Mouse (Mus musculus): Measurements from ENCODE around the gene Gchfr. TPM values are rescaled to one million over a fixed set of nuclear protein-coding genes. Genes with fewer than 3 reads are reported as not detected.
A peak's percentile ranks its signal among the peaks of the same experiment; 100 is the strongest.

Gene Gchfr
- polyA plus RNA-seq, 1 experiment from 2014 or later = 47.1 TPM

DNA sequence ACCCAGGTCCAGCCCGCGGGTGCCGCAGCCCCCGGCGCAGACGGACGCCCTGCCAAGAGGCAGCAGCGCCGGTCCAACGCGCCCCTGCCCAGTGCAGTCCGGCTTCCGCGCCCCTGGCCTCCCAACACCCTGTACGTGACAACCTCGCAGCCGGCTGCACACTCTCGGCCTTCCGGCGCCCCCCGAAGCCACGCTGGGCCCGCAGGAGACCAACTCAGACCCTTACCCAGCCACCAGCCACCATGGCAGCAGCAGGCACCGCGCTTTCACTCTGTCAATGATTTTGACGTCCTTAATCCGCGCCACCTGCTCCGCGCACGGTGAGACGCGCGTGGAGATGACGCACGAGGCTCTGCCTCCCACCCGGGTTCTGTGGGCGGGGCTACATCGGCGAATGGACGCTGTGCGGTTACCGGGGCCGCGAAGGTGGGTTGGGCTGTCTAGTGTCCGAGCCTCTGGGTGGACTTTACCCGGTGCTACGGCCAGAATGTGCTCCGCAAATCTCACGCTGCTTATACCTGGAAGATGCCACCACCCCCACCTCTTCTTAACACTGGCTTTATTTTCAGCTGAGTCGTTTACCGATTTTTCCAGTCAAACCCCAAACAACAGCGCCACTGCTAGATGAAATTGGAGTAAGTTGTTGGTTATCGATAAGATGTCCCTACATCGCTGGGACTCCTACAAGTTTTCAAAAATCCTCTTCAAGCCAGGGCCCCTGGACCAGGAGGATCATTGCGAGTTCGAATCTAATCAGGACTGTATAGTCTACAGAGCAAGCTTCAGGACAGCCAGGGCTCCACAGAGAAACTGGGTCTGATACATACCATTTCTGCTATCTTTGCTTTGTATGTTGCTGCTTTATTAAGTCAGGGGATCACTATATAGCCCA is 10.6 kb upstream of the Gchfr start, which contains the start of gene Rmdn3:
Gene Rmdn3 (minus strand): TSS at position 354 of the 892 bp plus-strand sequence.
- peak within 1 kb of the TSS; percentile 100 for H3K4me3 ChIP-seq (replicated peaks)
- peak within 1 kb of the TSS; percentile 88 for H3K4me2 ChIP-seq
- ATAC-seq (ENCODE audit: low read depth) = peak; percentile 70
- H3K27me3 ChIP-seq = 0 out of 2 replicates have a peak, but pooled peaks cover 3% of the 10 kb centered on the region
- WGBS (ENCODE audit: insufficient replicate concordance) = 1% methylated on average over 57 of the region's 57 CpGs
- DNase-seq = peak; percentile 93
- peaks cover 27% of the 10 kb centered on the region for H3K36me3 ChIP-seq
- H3K27ac ChIP-seq = peak within 1 kb of the TSS; percentile 98
- H3K9me3 ChIP-seq (replicated peaks) = no peaks in the 10 kb centered on the region
- H3K9ac ChIP-seq = peak within 1 kb of the TSS; percentile 97
- H3K4me1 ChIP-seq (replicated peaks) = peaks cover 45% of the 10 kb centered on the region

DNA sequence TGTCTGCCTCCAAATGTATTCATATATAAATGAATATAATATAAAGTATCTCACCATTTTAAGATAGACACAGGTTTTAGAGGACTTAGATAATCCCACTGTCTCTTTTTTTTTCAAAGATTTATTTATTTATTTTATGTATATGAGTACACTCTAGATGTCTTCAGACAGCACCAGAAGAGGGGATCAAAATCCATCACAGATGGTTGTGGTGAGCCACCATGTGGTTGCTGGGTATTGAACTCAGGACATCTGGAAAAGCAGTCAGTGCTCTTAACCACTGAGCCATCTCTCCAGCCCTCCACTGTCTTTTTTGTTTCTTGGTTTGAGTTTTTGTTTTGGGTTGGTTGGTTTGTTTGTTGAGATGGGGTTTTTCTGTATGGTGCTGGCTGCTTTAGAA is 9.7 kb upstream of the Gchfr start:
- peak overlapping the region; percentile 100; the same call in 1 of the 2 replicates for H3K4me3 ChIP-seq (replicated peaks)
- H3K9ac ChIP-seq = no peak overlapping the region
- H3K27ac ChIP-seq = peak overlapping the region; percentile 76; the same call in 1 of the 2 replicates
- ATAC-seq (ENCODE audit: low read depth) = no peak
- H3K27me3 ChIP-seq = 0 out of 2 replicates have a peak, but pooled peaks cover 3% of the 10 kb centered on the region
- peaks cover 38% of the 10 kb centered on the region for H3K4me1 ChIP-seq (replicated peaks)
- peak overlapping the region; percentile 88 for H3K4me2 ChIP-seq
- peaks cover 17% of the 10 kb centered on the region for H3K36me3 ChIP-seq
- H3K9me3 ChIP-seq (replicated peaks) = no peaks in the 10 kb centered on the region
- DNase-seq = no peak

DNA sequence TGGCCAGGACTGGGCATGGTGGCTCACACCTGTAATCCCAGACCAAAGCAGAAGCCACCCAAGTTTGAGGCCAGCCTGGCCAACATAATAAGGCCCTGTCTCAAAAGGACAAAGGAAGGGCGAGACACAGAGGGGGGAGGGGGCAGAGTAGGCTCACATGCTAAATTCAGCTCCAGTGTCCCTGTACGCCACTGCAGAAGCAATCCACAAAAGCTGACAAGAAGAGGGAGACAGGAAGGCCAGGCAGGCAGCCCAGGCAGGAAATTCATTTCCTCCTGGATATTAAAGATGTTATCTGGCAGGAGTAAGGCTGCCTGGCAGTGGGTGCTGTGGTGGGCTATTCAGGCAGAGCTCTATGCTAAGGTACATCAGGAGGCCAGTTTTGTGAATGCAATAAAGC is 6.3 kb upstream of the Gchfr start:
- ATAC-seq (ENCODE audit: low read depth) = no peak
- Histone ChIP-seq H3K27ac (no peak overlapping the region), H3K27me3 (peaks cover 26% of the 10 kb centered on the region), H3K4me3 (replicated peaks) (no peak overlapping the region), H3K4me2 (no peak overlapping the region), H3K9me3 (replicated peaks) (no peaks in the 10 kb centered on the region), H3K9ac (no peak overlapping the region), H3K36me3 (no peaks in the 10 kb centered on the region), H3K4me1 (replicated peaks) (peaks cover 15% of the 10 kb centered on the region)
- DNase-seq = no peak
- 63% methylated on average over 2 of the region's 2 CpGs for WGBS (ENCODE audit: insufficient replicate concordance)

DNA sequence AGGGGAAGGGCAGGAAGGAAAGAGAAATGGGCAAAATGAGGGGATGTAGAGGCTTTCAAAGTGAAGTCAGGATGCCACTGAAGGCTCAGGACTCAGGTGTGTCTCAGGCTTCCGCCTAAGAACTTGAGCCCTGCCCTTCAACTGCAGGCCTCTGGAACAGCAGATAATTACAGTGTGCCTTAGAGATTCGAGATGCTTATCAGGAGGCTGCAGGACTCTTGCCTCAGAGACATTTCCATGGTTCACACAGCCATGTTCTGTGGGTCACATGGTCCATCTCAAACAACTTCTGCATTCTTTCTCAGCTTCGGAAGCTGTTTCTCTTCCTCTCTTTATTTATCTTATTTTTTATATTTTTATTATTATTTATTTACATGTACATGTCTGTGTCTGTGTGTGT is 4.4 kb upstream of the Gchfr start:
- no peaks in the 10 kb centered on the region for H3K9me3 ChIP-seq (replicated peaks)
- no peak overlapping the region for H3K4me2 ChIP-seq
- ATAC-seq (ENCODE audit: low read depth) = peak; percentile 57
- H3K36me3 ChIP-seq = no peaks in the 10 kb centered on the region
- H3K27me3 ChIP-seq = peaks cover 44% of the 10 kb centered on the region
- peak overlapping the region; percentile 22; the same call in 1 of the 2 replicates for H3K9ac ChIP-seq
- peak; percentile 51 for DNase-seq
- H3K27ac ChIP-seq = no peak overlapping the region
- WGBS (ENCODE audit: insufficient replicate concordance) = 12% methylated on average over 3 of the region's 3 CpGs
- H3K4me1 ChIP-seq (replicated peaks) = peaks cover 26% of the 10 kb centered on the region
- H3K4me3 ChIP-seq (replicated peaks) = no peak overlapping the region

DNA sequence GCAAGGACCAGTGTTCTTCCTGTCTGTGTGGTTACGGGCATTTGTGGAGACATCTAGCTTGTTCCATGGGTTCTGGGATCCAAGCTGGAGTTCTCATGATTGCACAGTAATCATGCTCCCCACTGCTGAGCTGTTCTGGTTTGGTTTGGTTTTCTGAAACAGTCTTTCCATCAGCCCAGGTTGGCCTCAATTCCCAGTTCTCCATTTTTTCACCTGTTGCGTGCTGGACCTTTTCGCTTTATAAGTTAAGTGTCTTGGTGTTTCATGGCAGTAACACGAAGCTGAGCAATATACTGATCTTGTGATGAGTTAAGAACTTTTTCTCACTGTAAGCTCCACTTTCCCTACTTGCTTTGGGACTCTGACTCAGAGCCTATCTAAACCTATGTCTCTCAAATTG is 3.6 kb upstream of the Gchfr start:
- Histone ChIP-seq H3K4me2 (no peak overlapping the region), H3K9me3 (replicated peaks) (no peaks in the 10 kb centered on the region), H3K27ac (no peak overlapping the region), H3K9ac (no peak overlapping the region), H3K36me3 (no peaks in the 10 kb centered on the region), H3K4me1 (replicated peaks) (peaks cover 26% of the 10 kb centered on the region), H3K4me3 (replicated peaks) (no peak overlapping the region), H3K27me3 (peaks cover 52% of the 10 kb centered on the region)
- WGBS (ENCODE audit: insufficient replicate concordance) = 82% methylated on average over 4 of the region's 4 CpGs
- DNase-seq (no peak), ATAC-seq (ENCODE audit: low read depth) (no peak)

DNA sequence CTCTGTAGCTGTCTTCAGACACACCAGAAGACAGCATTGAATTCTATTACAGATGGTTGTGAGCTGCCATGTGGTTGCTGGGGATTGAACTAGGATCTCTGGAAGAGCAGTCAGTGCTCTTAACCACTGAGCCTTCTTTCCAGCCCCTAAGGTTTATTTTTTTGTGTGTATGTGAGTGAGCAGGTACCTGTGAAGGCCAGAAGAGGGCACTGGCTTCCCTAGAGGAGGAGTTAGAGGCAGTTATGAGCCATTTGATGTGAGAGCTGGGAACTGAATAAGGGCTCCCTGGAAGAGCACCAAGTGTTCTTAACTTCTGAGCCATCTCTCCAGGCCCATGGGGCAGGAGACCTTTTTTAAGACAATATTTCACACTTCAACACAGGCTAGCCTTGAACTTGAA is 2.2 kb upstream of the Gchfr start:
- no peak for ATAC-seq (ENCODE audit: low read depth)
- no peak for DNase-seq
- H3K4me3 ChIP-seq (replicated peaks) = no peak overlapping the region
- no peaks in the 10 kb centered on the region for H3K9me3 ChIP-seq (replicated peaks)
- H3K27ac ChIP-seq = no peak overlapping the region
- H3K9ac ChIP-seq = no peak overlapping the region
- peaks cover 26% of the 10 kb centered on the region for H3K4me1 ChIP-seq (replicated peaks)
- peaks cover 60% of the 10 kb centered on the region for H3K27me3 ChIP-seq
- H3K36me3 ChIP-seq = no peaks in the 10 kb centered on the region
- H3K4me2 ChIP-seq = no peak overlapping the region

DNA sequence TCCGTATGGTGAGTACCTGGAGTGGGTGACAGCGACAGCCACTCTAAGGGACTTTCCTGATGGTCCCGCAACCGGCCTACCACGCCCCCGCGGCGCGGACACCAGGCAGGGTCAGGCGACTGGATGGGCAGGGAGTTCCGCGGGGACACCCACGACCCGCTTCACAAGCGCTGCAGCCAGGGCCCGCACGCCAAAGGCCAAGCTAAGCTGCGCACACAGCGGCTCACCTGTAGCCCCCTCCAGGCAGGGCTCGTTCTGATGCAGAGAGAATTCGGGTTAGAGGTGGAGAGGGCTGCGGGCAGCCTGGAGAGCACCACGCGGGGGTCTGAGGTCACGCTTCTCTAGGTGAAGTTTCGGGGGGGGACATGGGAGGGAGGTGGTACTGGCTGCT is 288 bp downstream of the Gchfr start:
- Histone ChIP-seq H3K27me3 (peaks cover 56% of the 10 kb centered on the region), H3K9ac (peak overlapping the region; percentile 61), H3K4me2 (peak overlapping the region; percentile 89), H3K4me3 (replicated peaks) (peak overlapping the region; percentile 63), H3K36me3 (peaks cover 3% of the 10 kb centered on the region; the same call in 1 of the 2 replicates), H3K27ac (no peak overlapping the region), H3K9me3 (replicated peaks) (no peaks in the 10 kb centered on the region), H3K4me1 (replicated peaks) (peaks cover 38% of the 10 kb centered on the region)
- ATAC-seq (ENCODE audit: low read depth) = no peak; the same call in 1 of the 2 replicates
- 5% methylated on average over 26 of the region's 26 CpGs for WGBS (ENCODE audit: insufficient replicate concordance)
- no peak for DNase-seq

DNA sequence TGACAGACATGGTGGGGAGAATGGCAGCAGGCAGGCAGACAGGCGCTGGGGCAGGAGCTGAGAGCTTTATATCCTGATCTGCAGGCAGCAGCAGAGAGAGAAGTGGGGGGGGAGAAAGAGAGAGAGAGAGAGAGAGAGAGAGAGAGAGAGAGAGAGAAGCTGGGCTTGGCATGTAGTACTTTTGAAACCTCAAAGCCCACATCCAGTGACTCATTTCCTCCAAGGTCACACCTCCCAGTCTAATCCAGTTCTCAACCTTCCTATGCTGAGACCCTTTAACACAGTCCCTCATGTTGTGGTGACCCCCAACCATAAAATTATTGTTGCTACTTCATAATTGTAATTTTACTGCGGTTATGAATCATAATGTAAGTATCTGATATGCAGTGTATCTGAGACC is 2.7 kb downstream of the Gchfr start:
- H3K27ac ChIP-seq = no peak overlapping the region
- H3K4me3 ChIP-seq (replicated peaks) = no peak overlapping the region
- WGBS (ENCODE audit: insufficient replicate concordance) = 48% methylated on average over 2 of the region's 2 CpGs
- no peak overlapping the region for H3K4me2 ChIP-seq
- DNase-seq = no peak
- no peak overlapping the region for H3K9ac ChIP-seq
- H3K9me3 ChIP-seq (replicated peaks) = no peaks in the 10 kb centered on the region
- H3K36me3 ChIP-seq = peaks cover 3% of the 10 kb centered on the region; the same call in 1 of the 2 replicates
- peaks cover 43% of the 10 kb centered on the region for H3K27me3 ChIP-seq
- ATAC-seq (ENCODE audit: low read depth) = no peak
- peaks cover 47% of the 10 kb centered on the region for H3K4me1 ChIP-seq (replicated peaks)

DNA sequence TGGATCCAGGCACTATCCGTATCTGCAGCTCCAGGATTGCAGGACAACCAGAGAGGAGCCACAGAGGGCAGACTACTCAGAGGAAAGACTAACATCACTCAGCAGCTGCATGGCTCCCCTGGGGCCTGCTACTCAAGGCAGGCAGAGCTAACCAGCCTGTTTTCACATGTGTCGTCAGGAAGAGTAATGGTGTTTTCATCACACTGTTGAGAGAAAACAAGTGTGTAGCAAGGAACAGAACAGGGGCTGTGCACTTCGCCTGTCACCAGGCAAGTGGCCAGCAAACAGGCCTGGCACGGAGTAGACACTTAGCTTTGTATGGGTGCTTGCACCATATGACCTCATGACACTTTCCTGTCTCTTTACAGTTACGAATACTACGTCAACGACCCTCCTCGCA is 4.0 kb downstream of the Gchfr start:
- no peak overlapping the region for H3K9ac ChIP-seq
- ATAC-seq (ENCODE audit: low read depth) = no peak
- H3K27ac ChIP-seq = no peak overlapping the region
- DNase-seq = no peak
- peaks cover 47% of the 10 kb centered on the region for H3K4me1 ChIP-seq (replicated peaks)
- H3K9me3 ChIP-seq (replicated peaks) = no peaks in the 10 kb centered on the region
- no peak overlapping the region for H3K4me2 ChIP-seq
- peaks cover 3% of the 10 kb centered on the region; the same call in 1 of the 2 replicates for H3K36me3 ChIP-seq
- 74% methylated on average over 8 of the region's 8 CpGs for WGBS (ENCODE audit: insufficient replicate concordance)
- H3K4me3 ChIP-seq (replicated peaks) = no peak overlapping the region
- H3K27me3 ChIP-seq = peaks cover 31% of the 10 kb centered on the region

DNA sequence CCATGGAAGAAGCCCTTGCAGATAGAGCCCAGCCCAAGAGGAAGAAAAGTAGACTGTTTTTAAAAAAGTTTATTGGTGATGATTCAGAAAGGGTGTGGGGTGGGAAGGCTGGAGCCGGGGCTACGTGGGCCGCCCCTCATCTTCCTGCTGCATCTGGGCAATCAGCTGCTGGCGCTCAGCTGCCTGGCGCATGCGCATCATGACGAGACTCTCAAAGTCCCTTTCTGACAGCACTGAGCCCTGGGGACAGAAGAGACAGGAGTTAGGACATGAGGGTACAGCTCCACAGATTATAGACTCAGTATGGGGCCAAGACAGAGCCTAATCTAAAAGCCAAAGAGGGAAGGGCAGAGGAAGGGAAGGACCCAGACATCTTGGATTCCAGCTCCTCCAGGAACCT is 4.9 kb downstream of the Gchfr start:
- peaks cover 38% of the 10 kb centered on the region for H3K4me1 ChIP-seq (replicated peaks)
- WGBS (ENCODE audit: insufficient replicate concordance) = 80% methylated on average over 7 of the region's 7 CpGs
- H3K9ac ChIP-seq = no peak overlapping the region
- H3K27ac ChIP-seq = 0 out of 2 replicates have a peak overlapping the region, but pooled peaks have one; percentile 9
- peaks cover 22% of the 10 kb centered on the region for H3K27me3 ChIP-seq
- no peak overlapping the region for H3K4me3 ChIP-seq (replicated peaks)
- H3K4me2 ChIP-seq = no peak overlapping the region
- ATAC-seq (ENCODE audit: low read depth) = no peak
- peaks cover 3% of the 10 kb centered on the region; the same call in 1 of the 2 replicates for H3K36me3 ChIP-seq
- DNase-seq = no peak
- H3K9me3 ChIP-seq (replicated peaks) = no peaks in the 10 kb centered on the region

DNA sequence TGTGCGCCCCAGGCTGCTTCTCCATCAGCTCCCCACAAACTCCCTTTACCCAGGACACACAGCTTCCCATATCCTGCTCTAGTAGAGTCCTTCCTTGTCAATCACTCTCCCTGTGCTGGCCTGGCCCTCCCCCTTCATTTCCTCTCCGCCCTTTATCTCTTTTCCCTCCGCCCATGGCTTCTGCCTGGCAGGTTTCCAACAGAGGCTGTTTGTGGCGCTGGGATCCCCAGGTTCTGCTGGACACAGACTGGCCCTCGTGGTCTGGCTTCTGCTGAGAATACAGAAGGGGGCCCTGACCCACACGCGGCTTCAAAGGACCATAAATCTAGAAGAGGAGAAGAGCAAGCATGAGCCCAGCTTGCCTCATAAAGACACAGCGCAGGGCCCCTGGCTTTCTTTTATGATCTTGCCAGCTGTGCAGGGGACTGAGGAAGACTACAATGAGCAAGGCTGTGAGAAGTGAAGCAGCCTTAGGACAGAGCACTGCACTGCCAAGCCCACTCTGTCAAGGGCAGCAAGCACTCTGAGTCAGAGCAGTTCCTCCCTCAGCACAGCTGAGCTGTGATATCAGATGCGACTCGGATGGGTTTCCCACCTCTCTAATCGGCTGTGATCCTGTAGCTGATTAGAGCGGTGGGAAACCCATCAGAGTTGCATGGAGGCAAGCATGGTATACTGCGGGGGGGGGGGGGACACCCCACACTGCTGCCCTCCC is 5.4 kb downstream of the Gchfr start:
- Histone ChIP-seq H3K4me3 (replicated peaks) (no peak overlapping the region), H3K9me3 (replicated peaks) (no peaks in the 10 kb centered on the region), H3K4me2 (peak overlapping the region; percentile 45), H3K36me3 (peaks cover 3% of the 10 kb centered on the region; the same call in 1 of the 2 replicates), H3K27ac (peak overlapping the region; percentile 62), H3K9ac (peak overlapping the region; percentile 52; the same call in 1 of the 2 replicates), H3K27me3 (peaks cover 16% of the 10 kb centered on the region), H3K4me1 (replicated peaks) (peaks cover 32% of the 10 kb centered on the region)
- peak; percentile 17 for DNase-seq
- WGBS (ENCODE audit: insufficient replicate concordance) = 8% methylated on average over 13 of the region's 13 CpGs
- ATAC-seq (ENCODE audit: low read depth) = peak; percentile 70
